Mouse (Mus musculus): ENCODE results near the gene Tectb. TPM values are rescaled to one million over a fixed set of nuclear protein-coding genes. Genes with fewer than 3 reads are reported as not detected.

The Tectb gene
- total and polyA plus RNA-seq, 3 experiments: not detected

DNA sequence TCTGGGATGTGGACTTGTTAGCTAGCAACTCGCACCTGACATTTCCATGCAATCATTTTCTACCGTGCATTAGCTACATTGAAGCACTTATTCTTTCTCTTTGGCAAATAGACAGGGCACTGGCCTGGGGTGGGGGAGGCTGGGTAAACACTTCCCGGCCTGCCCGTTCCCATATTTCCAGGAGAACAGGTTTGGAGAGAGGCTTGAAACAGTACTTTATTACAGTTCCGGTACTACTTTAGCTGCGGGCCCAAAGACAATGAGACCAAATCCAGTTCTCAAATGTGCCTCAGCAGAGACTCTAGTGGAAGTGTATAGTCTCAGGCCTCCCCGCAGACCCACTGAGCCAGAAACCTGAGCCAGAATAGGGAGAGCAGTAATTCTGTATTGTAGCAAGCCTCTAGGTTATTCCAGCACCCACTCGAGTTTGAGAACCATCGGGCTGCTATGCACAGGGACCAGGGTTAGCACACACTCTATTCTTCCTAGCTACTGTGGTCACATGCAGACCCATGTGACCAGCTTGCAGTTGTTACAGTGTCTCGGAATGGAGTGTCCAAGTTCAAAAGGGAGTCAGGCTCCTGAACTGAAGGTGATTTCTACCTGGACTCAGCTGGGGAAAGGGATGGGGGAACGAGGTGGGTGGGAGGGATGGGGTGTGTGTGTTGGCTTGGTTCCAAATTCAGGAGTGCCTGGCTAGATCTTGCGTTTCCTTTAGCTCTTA, 33.2 kb downstream of the Tectb start:
- no peaks in the 10 kb centered on the region for H3K9me3 ChIP-seq (replicated peaks; ENCODE audit: insufficient read depth, low read length)
- H3K4me1 ChIP-seq (ENCODE audit: control insufficient read depth in 1 of 2, insufficient read depth in 2 of 2, low read length in 2 of 2): peaks cover 0 to 20% of the 10 kb centered on the region in 2 experiments; a peak in 2 of 4 replicates
- no peak overlapping the region for H3K4me3 ChIP-seq (ENCODE audit: control insufficient read depth in 1 of 2, insufficient read depth in 1 of 2, low read depth in 2 of 2, low read length in 2 of 2)
- peaks cover 13% of the 10 kb centered on the region for H3K79me2 ChIP-seq (ENCODE audit: control insufficient read depth, insufficient read depth, low read length, poor library complexity)
- H3K36me3 ChIP-seq (ENCODE audit: control insufficient read depth in 1 of 2, insufficient read depth in 2 of 2, low read length in 2 of 2): peaks cover 0 to 16% of the 10 kb centered on the region in 2 experiments; a peak in 2 of 4 replicates
- no peak overlapping the region for H3K9ac ChIP-seq (ENCODE audit: control insufficient read depth, low read depth, low read length, poor library complexity, severe bottlenecking)
- DNase-seq (ENCODE audit: low read depth, low spot score): no peak
- no peak for TF ChIP-seq JUND (IDR thresholded peaks at IDR 0.05; ENCODE audit: low read depth, low read length)
- no peak for TF ChIP-seq NELFE (IDR thresholded peaks at IDR 0.05; ENCODE audit: low read depth, low read length)
- TF ChIP-seq UBTF (IDR thresholded peaks at IDR 0.05; ENCODE audit: borderline replicate concordance, insufficient read depth, low read depth, low read length): no peak
- TF ChIP-seq USF1 (IDR thresholded peaks at IDR 0.05; ENCODE audit: low read depth, low read length): peak; percentile 53; the same call in 1 of the 2 replicates
- TF ChIP-seq HCFC1 (IDR thresholded peaks at IDR 0.05; ENCODE audit: low read depth, low read length): no peak
- no peaks in the 10 kb centered on the region for H3K27me3 ChIP-seq (ENCODE audit: control insufficient read depth in 1 of 2, insufficient read depth in 2 of 2, low read length in 2 of 2)
- no peak overlapping the region for H3K27ac ChIP-seq (ENCODE audit: control insufficient read depth, low read depth, low read length)

GRCm38 (mm10) chr19:55216876-55217275, 36.3 kb downstream of the Tectb start:
- peaks cover 3 to 15% of the 10 kb centered on the region in 2 experiments; a peak in 3 of 4 replicates for H3K4me1 ChIP-seq (ENCODE audit: control insufficient read depth in 1 of 2, insufficient read depth in 2 of 2, low read length in 2 of 2)
- TF ChIP-seq UBTF (IDR thresholded peaks at IDR 0.05; ENCODE audit: borderline replicate concordance, insufficient read depth, low read depth, low read length) (no peak), CTCF (IDR thresholded peaks at IDR 0.05 in 2 of 3, conservative IDR thresholded peaks at IDR 0.05 in 1 of 3; ENCODE audit: control insufficient read depth in 1 of 3, insufficient read depth in 1 of 3, low read depth in 2 of 3, low read length in 3 of 3, poor library complexity in 1 of 3, severe bottlenecking in 1 of 3) (no peak), ZC3H11A (IDR thresholded peaks at IDR 0.05; ENCODE audit: low read depth, low read length) (no peak), GABPA (IDR thresholded peaks at IDR 0.05; ENCODE audit: low read depth, low read length) (no peak), ELF1 (IDR thresholded peaks at IDR 0.05; ENCODE audit: low read depth, low read length) (no peak), TBP (IDR thresholded peaks at IDR 0.05; ENCODE audit: low read depth, low read length) (no peak), GATA1 (IDR thresholded peaks at IDR 0.05; ENCODE audit: low read depth, low read length) (no peak), MXI1 (IDR thresholded peaks at IDR 0.05; ENCODE audit: low read depth, low read length) (no peak), HCFC1 (IDR thresholded peaks at IDR 0.05; ENCODE audit: low read depth, low read length) (no peak), RCOR1 (IDR thresholded peaks at IDR 0.05; ENCODE audit: low read depth, low read length) (no peak), USF1 (IDR thresholded peaks at IDR 0.05; ENCODE audit: low read depth, low read length) (no peak), RAD21 (IDR thresholded peaks at IDR 0.05; ENCODE audit: low read depth, low read length) (no peak), CHD1 (IDR thresholded peaks at IDR 0.05; ENCODE audit: low read depth, low read length) (no peak), MAX (IDR thresholded peaks at IDR 0.05; ENCODE audit: low read length) (no peak), NELFE (IDR thresholded peaks at IDR 0.05; ENCODE audit: low read depth, low read length) (no peak), JUND (IDR thresholded peaks at IDR 0.05; ENCODE audit: low read depth, low read length) (no peak), ETS1 (IDR thresholded peaks at IDR 0.05; ENCODE audit: low read depth, low read length) (no peak), MAFK (IDR thresholded peaks at IDR 0.05; ENCODE audit: borderline replicate concordance, low read depth, low read length) (no peak), ZKSCAN1 (IDR thresholded peaks at IDR 0.05; ENCODE audit: low read depth, low read length) (no peak)
- H3K27me3 ChIP-seq (ENCODE audit: control insufficient read depth in 1 of 2, insufficient read depth in 2 of 2, low read length in 2 of 2): no peaks in the 10 kb centered on the region
- H3K27ac ChIP-seq (ENCODE audit: control insufficient read depth, low read depth, low read length): no peak overlapping the region
- H3K9ac ChIP-seq (ENCODE audit: control insufficient read depth, low read depth, low read length, poor library complexity, severe bottlenecking): no peak overlapping the region
- H3K4me3 ChIP-seq (ENCODE audit: control insufficient read depth in 1 of 2, insufficient read depth in 1 of 2, low read depth in 2 of 2, low read length in 2 of 2): no peak overlapping the region
- H3K36me3 ChIP-seq (ENCODE audit: control insufficient read depth in 1 of 2, insufficient read depth in 2 of 2, low read length in 2 of 2): peaks cover 0 to 7% of the 10 kb centered on the region in 2 experiments; a peak in 2 of 4 replicates
- DNase-seq (ENCODE audit: low read depth, low spot score): no peak
- H3K79me2 ChIP-seq (ENCODE audit: control insufficient read depth, insufficient read depth, low read length, poor library complexity): no peaks in the 10 kb centered on the region; the same call in 1 of the 2 replicates
- no peaks in the 10 kb centered on the region for H3K9me3 ChIP-seq (replicated peaks; ENCODE audit: insufficient read depth, low read length)

Data from MEL (cell line).